Mouse (Mus musculus) neural tube, embryonic 12.5 days (tissue): ENCODE data around the gene Cacna1a. TPM values are rescaled to one million over a fixed set of nuclear protein-coding genes. Genes with fewer than 3 reads are reported as not detected.

Experiments
- ATAC-seq: fragments of 200-750 bp; cut with Nextera tagmentation; 2 replicates; pipeline ENCODE4 v1.8.0; 2017; ENCODE audit warnings: low read depth, mild to moderate bottlenecking, moderate TSS enrichment, moderate library complexity; ENCODE audit not compliant: low FRiP score
- H3K27ac ChIP-seq: fragments of 300-500 bp; sonication (generic); 2 replicates; pipeline ENCODE4 v1.5.1; 2016
- H3K27me3 ChIP-seq: fragments of 300-500 bp; sonication (generic); replicated peaks from 2 replicates; pipeline ENCODE4 v1.6.1; 2016; ENCODE audit warnings: mild to moderate bottlenecking
- H3K36me3 ChIP-seq: fragments of 300-500 bp; sonication (generic); 2 replicates; pipeline ENCODE4 v1.6.1; 2016; ENCODE audit warnings: mild to moderate bottlenecking
- H3K4me1 ChIP-seq: fragments of 300-500 bp; sonication (generic); 2 replicates; pipeline ENCODE4 v1.6.1; 2016
- H3K4me2 ChIP-seq: fragments of 300-500 bp; sonication (generic); replicated peaks from 2 replicates; pipeline ENCODE4 v1.6.1; 2016; ENCODE audit warnings: mild to moderate bottlenecking
- H3K4me3 ChIP-seq: fragments of 300-500 bp; sonication (generic); 2 replicates; pipeline ENCODE4 v1.5.1; 2016
- H3K9ac ChIP-seq: fragments of 300-500 bp; sonication (generic); 2 replicates; pipeline ENCODE4 v1.6.1; 2016; ENCODE audit warnings: mild to moderate bottlenecking
- H3K9me3 ChIP-seq: fragments of 300-500 bp; sonication (generic); 2 replicates; pipeline ENCODE4 v1.6.1; 2016; ENCODE audit warnings: mild to moderate bottlenecking
- WGBS: fragments of 180-500 bp; shearing (Covaris S2); methylation state at CpG from one replicate; pipeline ENCODE4 v1.1.7; 2016; 5-methylcytosine and 5-hydroxymethylcytosine counted together
- polyA plus RNA-seq: library from polyadenylated mRNA; unstranded; fragments of >200 nt; fragmentation: Nextera tagmentation; extraction: Ambion mirVana; gene quantifications from 2 replicates; pipeline ENCODE4 v1.2.1, GENCODE M21; 2016

Gene Cacna1a
- polyA plus RNA-seq, 1 experiment from 2014 or later = 19.6 TPM

DNA sequence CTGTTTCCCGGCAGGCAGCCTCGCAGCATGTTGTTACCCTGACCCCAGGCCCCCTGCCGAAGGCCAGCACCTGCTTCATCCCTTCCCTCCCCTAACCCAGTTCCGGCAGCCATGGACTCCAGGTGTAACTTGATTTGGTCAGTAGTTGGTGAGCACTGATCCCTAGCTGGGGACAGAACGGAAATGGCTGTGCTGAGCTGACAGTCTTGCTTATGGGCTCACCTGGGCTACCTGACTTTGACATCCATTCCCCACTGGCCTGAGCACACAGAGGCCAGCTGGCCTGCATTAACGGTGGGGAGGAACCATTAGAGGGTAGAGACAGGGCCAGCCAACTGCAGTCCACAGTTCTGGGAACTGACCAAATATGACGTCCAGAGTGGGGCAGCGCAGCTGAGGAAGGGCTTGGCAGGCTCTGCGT lies 58.3 kb downstream of the Cacna1a start:
- WGBS = 87% methylated on average over 9 of the region's 9 CpGs
- Histone ChIP-seq H3K9me3 (no peaks in the 10 kb centered on the region), H3K27me3 (no peaks in the 10 kb centered on the region), H3K36me3 (peaks cover 23% of the 10 kb centered on the region), H3K4me3 (no peak overlapping the region), H3K27ac (no peak overlapping the region), H3K9ac (no peak overlapping the region), H3K4me2 (no peak overlapping the region), H3K4me1 (peaks cover 7% of the 10 kb centered on the region)
- no peak for ATAC-seq

DNA sequence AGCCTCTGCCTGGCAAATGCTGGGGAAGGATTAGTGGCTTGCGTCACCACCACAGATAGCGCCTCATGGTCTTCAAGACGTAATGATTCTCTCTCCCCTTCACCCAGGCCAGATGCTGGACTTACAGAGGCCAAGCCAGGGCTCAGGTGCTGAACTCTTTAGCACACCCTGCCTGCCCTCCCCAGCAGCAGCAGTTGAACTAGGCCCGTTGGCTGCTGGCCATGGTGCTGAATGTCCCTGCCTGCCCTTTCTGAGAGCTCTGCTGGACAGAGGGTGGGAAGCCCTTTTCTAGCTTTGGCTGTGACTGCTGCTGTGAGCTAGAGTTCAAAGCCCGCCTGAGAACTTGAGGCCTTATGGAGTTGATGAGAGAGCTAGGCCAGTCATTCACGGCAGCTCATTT lies 66.3 kb downstream of the Cacna1a start:
- 51% methylated on average over 6 of the region's 6 CpGs for WGBS
- Histone ChIP-seq H3K27ac (no peak overlapping the region), H3K4me2 (no peak overlapping the region), H3K4me1 (peaks cover 8% of the 10 kb centered on the region; the same call in 1 of the 2 replicates), H3K36me3 (no peaks in the 10 kb centered on the region), H3K27me3 (no peaks in the 10 kb centered on the region), H3K9me3 (no peaks in the 10 kb centered on the region), H3K4me3 (no peak overlapping the region), H3K9ac (no peak overlapping the region)
- ATAC-seq = no peak

DNA sequence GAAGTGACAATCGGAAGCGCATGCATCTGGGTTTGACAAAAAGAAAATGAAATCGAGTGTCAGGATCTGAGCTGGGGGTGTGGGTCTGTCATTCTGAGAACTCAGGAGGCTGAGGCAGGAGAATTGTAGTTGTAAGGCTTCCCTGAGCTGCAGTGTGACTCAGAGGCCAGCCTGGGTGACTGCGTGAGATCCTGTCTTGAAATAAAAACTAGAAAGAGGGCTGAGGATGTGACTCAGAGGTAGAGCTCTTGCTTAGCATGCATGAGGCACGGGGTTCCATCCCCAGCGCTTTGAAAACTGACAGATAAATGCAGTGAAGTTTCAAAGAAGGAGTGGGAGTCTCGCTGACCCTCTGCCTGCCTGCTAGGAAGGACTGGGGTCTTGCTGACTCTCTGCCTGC lies 70.6 kb downstream of the Cacna1a start:
- Histone ChIP-seq H3K27me3 (no peaks in the 10 kb centered on the region), H3K27ac (peak overlapping the region; percentile 66), H3K4me2 (no peak overlapping the region), H3K36me3 (peaks cover 29% of the 10 kb centered on the region), H3K9me3 (peaks cover 12% of the 10 kb centered on the region), H3K4me3 (no peak overlapping the region), H3K9ac (0 out of 2 replicates have a peak overlapping the region, but pooled peaks have one; percentile 8), H3K4me1 (0 out of 2 replicates have a peak, but pooled peaks cover 8% of the 10 kb centered on the region)
- 75% methylated on average over 7 of the region's 7 CpGs for WGBS
- no peak for ATAC-seq

DNA sequence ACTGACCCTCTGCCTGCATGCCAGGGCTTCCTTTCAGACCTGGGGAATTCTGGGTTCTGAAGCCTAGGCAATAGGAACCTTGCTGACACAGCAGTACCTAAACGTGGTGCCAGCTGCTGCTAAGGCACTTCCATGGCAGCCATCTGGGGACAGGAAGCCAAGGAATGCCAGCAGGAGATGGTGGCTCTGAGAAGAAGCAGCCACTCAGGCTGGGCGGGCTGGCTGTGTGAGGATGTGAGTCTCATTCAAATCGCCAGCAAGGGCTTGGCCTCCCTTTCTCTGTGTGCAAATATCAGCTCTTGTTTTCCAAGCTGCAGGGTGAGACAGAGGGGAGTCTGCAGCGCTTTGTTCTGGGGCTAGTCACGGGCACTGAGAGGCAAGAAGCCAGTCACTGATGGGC lies 71.0 kb downstream of the Cacna1a start:
- Histone ChIP-seq H3K9ac (0 out of 2 replicates have a peak overlapping the region, but pooled peaks have one; percentile 8), H3K27me3 (no peaks in the 10 kb centered on the region), H3K4me3 (no peak overlapping the region), H3K4me1 (0 out of 2 replicates have a peak, but pooled peaks cover 8% of the 10 kb centered on the region), H3K4me2 (no peak overlapping the region), H3K27ac (peak overlapping the region; percentile 66), H3K36me3 (peaks cover 33% of the 10 kb centered on the region), H3K9me3 (peaks cover 12% of the 10 kb centered on the region)
- peak; percentile 48; the same call in 1 of the 2 replicates for ATAC-seq
- 28% methylated on average over 5 of the region's 5 CpGs for WGBS

DNA sequence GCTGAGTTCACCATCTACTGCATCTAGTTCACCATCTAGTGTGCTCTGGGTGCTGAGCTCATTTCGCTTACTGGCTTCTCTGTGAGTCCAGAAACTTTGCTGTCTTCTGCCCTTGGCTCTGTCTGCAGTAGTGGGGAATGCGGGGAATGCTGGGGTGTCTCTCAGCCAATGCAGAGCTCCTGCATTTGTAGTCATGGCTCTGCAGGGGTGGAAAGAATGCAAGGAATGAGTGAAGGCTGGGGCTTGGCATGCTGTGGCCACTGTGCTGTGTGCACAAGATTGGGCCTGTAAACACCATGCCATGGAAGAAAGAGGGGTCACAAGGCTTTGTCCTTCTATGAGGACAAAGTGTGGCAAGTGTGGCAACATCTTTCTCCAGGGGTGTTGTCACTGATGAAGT lies 72.5 kb downstream of the Cacna1a start:
- H3K27me3 ChIP-seq = no peaks in the 10 kb centered on the region
- no peak overlapping the region for H3K4me3 ChIP-seq
- ATAC-seq = no peak
- 89% methylated on average over 2 of the region's 2 CpGs for WGBS
- H3K4me1 ChIP-seq = 0 out of 2 replicates have a peak, but pooled peaks cover 8% of the 10 kb centered on the region
- no peak overlapping the region for H3K4me2 ChIP-seq
- H3K27ac ChIP-seq = no peak overlapping the region
- peaks cover 34% of the 10 kb centered on the region for H3K36me3 ChIP-seq
- H3K9ac ChIP-seq = no peak overlapping the region
- H3K9me3 ChIP-seq = peaks cover 12% of the 10 kb centered on the region

DNA sequence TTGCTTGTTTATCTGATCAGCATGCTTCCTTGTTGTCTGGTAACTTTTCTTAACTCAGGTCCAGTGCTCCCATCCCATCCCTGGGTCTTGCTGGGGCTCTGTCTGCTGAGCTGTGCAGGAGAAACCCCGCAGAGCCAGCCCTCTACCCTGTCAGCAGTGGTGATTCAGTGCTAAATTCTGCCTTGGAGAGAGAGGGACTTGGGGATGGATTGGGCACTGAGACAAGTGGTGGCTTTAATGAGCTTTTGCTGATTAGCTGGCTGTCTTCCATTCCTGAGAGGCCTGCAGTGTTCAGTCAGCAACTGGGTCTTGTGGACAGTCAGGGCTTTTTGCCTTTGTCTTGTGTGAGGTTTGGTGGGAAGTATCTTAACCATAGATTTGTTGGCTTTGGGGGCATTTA lies 78.7 kb downstream of the Cacna1a start:
- no peak for ATAC-seq
- Histone ChIP-seq H3K4me1 (0 out of 2 replicates have a peak, but pooled peaks cover 3% of the 10 kb centered on the region), H3K9ac (no peak overlapping the region), H3K27me3 (no peaks in the 10 kb centered on the region), H3K9me3 (0 out of 2 replicates have a peak, but pooled peaks cover 5% of the 10 kb centered on the region), H3K27ac (no peak overlapping the region), H3K4me3 (no peak overlapping the region), H3K36me3 (peaks cover 24% of the 10 kb centered on the region), H3K4me2 (no peak overlapping the region)
- WGBS = 65% methylated on average over 1 of the region's 1 CpGs

DNA sequence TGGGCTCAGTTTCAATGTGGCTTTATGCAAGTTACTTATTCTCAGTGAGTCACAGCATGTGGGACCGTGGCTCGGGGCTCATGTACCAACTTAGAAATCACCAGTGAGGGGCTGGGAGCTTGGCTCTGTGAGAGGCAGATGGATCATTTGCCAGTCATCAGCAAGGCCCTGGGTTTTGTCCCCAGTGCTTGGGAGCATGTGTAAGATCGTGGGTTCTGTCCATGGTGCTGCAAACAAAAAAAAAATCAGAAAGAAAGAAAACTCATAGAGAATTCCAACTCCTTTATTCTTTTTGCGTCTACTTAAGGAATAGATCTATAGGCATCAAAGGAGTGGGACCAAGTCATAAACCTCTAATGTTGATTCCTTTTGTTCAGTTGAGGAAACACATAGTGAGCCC lies 80.8 kb downstream of the Cacna1a start:
- 86% methylated on average over 4 of the region's 4 CpGs for WGBS
- no peak for ATAC-seq

DNA sequence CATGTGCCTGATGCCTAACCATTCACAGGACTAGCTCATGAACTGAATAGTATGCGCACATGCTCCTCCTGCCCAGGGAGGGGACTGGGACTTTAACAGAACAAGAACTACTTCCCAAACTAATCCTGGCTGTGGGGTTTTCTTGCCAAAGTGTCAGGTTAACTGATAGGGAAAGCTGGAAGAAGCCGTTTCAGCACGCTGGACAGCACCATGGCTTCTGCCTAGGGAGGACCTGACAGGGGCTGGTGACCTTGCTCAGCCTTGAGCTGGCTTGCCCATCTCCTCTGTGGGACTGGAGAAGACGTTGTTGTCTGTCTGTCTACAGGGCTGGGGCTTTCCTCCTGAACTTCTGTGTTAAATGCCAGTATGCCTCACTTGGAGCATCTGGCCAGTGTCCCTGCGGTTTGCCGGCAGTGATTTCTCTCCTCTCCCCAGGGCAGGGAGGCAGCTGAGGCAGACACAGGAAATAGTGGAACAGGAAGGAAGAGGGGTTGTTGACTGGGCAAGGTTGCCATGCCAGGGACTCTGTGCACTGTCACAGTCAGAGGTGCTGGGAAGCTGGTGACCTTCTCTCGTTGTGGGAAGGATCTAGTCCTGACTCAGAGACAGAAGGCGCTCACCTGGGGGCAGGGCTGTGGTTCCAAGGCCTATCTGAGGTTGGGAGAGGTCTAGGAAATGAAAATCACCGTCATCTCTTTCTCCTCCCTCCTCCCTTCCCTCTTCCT lies 83.2 kb downstream of the Cacna1a start:
- Histone ChIP-seq H3K27ac (no peak overlapping the region), H3K4me1 (0 out of 2 replicates have a peak, but pooled peaks cover 3% of the 10 kb centered on the region), H3K4me3 (no peak overlapping the region), H3K9me3 (no peaks in the 10 kb centered on the region), H3K9ac (no peak overlapping the region), H3K4me2 (no peak overlapping the region), H3K27me3 (no peaks in the 10 kb centered on the region), H3K36me3 (no peaks in the 10 kb centered on the region)
- WGBS = 53% methylated on average over 9 of the region's 9 CpGs
- no peak for ATAC-seq

More for the DNA sequence above, 80.8 kb downstream of the Cacna1a start:
- Histone ChIP-seq H3K27me3 (no peaks in the 10 kb centered on the region), H3K36me3 (peaks cover 3% of the 10 kb centered on the region), H3K4me3 (no peak overlapping the region), H3K9ac (no peak overlapping the region), H3K4me1 (0 out of 2 replicates have a peak, but pooled peaks cover 3% of the 10 kb centered on the region), H3K9me3 (no peaks in the 10 kb centered on the region), H3K4me2 (no peak overlapping the region), H3K27ac (no peak overlapping the region)

DNA sequence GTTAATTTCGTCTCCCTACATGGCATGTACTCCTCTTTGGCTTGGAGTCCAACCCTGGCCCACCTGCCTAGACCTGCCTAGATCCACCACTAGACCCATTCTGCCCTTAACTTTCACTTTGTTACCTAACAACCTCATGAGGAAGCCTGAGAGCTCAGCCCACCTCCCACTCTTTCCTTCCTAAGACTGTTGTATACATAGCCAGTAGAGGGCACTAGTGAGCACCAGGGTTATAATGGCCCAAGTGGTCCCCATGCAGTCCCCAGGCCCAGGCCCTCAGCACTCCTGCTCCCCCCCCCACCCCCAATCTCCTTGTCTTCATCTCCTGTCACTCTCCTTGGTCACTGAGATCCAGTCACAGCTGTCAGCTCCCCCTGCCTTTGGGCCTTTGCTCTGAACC lies 86.2 kb downstream of the Cacna1a start:
- no peaks in the 10 kb centered on the region for H3K36me3 ChIP-seq
- 0 out of 2 replicates have a peak, but pooled peaks cover 3% of the 10 kb centered on the region for H3K4me1 ChIP-seq
- no peak overlapping the region for H3K27ac ChIP-seq
- H3K27me3 ChIP-seq = no peaks in the 10 kb centered on the region
- ATAC-seq = no peak
- WGBS = 75% methylated on average over 1 of the region's 1 CpGs
- H3K9me3 ChIP-seq = no peaks in the 10 kb centered on the region
- no peak overlapping the region for H3K4me2 ChIP-seq
- no peak overlapping the region for H3K9ac ChIP-seq
- H3K4me3 ChIP-seq = no peak overlapping the region

DNA sequence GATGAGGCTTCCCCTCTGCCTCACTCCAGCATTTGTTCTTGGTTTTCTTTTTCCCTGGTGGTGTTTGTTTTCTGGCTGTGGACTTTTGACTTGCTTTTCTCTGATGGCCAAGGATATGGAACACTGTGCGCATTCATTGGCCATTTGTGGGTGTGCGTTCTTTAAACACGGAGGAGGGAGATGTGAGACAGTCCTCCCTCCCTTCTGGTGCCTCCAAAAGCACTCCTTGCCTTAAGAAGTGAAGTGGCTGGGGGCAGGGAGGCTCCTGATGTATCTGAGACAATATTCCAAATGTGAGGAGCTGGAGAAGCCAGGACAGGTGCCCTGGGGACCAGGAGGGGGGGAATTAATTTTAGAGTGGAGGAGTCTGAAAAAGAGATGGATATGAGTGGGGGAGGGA lies 89.1 kb downstream of the Cacna1a start:
- Histone ChIP-seq H3K4me1 (no peaks in the 10 kb centered on the region), H3K27me3 (no peaks in the 10 kb centered on the region), H3K4me3 (no peak overlapping the region), H3K27ac (no peak overlapping the region), H3K9me3 (no peaks in the 10 kb centered on the region), H3K9ac (no peak overlapping the region), H3K36me3 (no peaks in the 10 kb centered on the region), H3K4me2 (no peak overlapping the region)
- 84% methylated on average over 3 of the region's 3 CpGs for WGBS
- ATAC-seq = no peak

DNA sequence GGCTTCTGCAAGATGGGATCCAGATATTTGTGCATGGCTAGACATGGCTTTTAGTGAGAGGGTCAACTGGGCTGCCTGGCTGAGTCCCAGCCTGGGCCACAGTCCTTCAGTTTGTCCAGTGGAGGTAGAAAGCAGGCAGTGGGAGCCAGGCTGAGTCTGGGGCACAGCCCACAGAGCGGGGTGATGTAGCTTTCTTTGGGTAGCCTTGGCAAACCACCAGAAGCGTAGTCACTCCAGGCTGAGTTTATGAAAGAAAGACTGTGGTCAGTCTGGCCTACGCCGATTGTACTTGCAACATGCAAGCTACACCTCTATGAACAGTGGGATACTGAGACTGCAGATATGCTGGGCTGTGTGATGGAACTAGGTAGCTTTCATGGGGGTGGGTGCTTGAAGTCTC lies 94.8 kb downstream of the Cacna1a start:
- H3K4me1 ChIP-seq = peaks cover 4% of the 10 kb centered on the region; the same call in 1 of the 2 replicates
- whole genome bisulfite sequencing = 93% methylated on average over 4 of the region's 4 CpGs
- H3K4me2 ChIP-seq = no peak overlapping the region
- H3K4me3 ChIP-seq = no peak overlapping the region
- H3K27ac ChIP-seq = no peak overlapping the region
- no peaks in the 10 kb centered on the region for H3K36me3 ChIP-seq
- no peaks in the 10 kb centered on the region for H3K9me3 ChIP-seq
- no peaks in the 10 kb centered on the region for H3K27me3 ChIP-seq
- ATAC-seq = no peak
- H3K9ac ChIP-seq = no peak overlapping the region

DNA sequence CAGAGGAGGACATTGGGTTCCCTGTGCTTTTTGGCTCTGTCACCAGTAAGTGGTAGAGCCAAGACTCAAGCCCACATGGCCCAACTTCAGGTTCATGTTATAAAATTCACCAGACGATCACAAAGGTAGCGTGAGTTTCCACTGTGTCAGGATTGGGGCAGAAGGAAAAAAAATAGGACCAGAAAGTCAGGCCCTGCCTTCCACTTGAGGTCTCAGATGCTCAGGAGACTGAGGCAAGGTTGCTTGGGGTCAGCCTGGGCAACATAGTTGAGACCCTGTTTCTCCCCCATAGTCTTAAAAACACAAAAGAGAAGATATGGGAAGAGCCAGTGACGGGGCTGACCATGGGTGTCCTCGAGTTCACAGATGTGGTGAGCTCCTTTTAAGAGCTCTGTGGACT lies 97.1 kb downstream of the Cacna1a start:
- Histone ChIP-seq H3K4me1 (peaks cover 4% of the 10 kb centered on the region; the same call in 1 of the 2 replicates), H3K4me2 (no peak overlapping the region), H3K36me3 (no peaks in the 10 kb centered on the region), H3K9ac (no peak overlapping the region), H3K27me3 (no peaks in the 10 kb centered on the region), H3K27ac (no peak overlapping the region), H3K9me3 (no peaks in the 10 kb centered on the region), H3K4me3 (no peak overlapping the region)
- 83% methylated on average over 4 of the region's 4 CpGs for WGBS
- no peak for ATAC-seq

DNA sequence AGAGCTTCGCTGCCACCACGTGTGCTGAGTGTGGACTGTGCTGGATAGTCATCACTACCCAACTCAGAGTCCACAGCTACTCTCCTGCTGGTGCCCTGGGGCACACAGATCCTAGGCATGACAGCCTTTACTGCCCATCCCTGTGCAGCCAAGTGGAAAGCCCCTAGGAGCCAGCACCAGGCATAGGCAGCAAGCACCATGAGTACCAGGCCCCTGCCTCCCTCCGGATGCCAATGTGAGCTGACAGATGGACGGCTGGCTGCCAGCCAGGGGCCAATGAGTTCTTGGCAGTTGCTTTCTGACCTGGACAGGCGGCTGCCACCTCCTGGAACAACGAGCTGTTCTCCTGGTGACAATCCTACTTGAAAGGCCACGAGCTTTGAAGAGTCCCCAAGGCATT lies 97.6 kb downstream of the Cacna1a start:
- no peak overlapping the region for H3K4me2 ChIP-seq

More for the DNA sequence above, 97.6 kb downstream of the Cacna1a start:
- no peak for ATAC-seq
- H3K36me3 ChIP-seq = no peaks in the 10 kb centered on the region
- H3K27me3 ChIP-seq = no peaks in the 10 kb centered on the region
- peaks cover 4% of the 10 kb centered on the region; the same call in 1 of the 2 replicates for H3K4me1 ChIP-seq
- no peak overlapping the region for H3K27ac ChIP-seq
- no peak overlapping the region for H3K9ac ChIP-seq
- no peaks in the 10 kb centered on the region for H3K9me3 ChIP-seq
- WGBS = 71% methylated on average over 7 of the region's 7 CpGs
- no peak overlapping the region for H3K4me3 ChIP-seq
